Mouse (Mus musculus): ENCODE results near the gene Vwa3a. TPM values are rescaled to one million over a fixed set of nuclear protein-coding genes. Genes with fewer than 3 reads are reported as not detected.
A peak's percentile ranks its signal among the peaks of the same experiment; 100 is the strongest.

Vwa3a gene
- total RNA-seq, 2 experiments from 2014 or later = 0.51 to 0.72 TPM

GRCm38 (mm10) chr7:120836361-120836760, 97.2 kb downstream of the Vwa3a start:
- no peak for DNase-seq

GRCm38 (mm10) chr7:120838436-120839160, 99.5 kb downstream of the Vwa3a start:
- DNase-seq = peak; percentile 70

- DNase-seq = peak; percentile 69
Observed at GRCm38 (mm10) chr7:120839786-120840185, 100.7 kb downstream of the Vwa3a start.

- peak; percentile 93 for DNase-seq
Observed at GRCm38 (mm10) chr7:120842345-120843036, 103.4 kb downstream of the Vwa3a start, which contains the start of gene Eef2k. Gene Eef2k, plus strand, starts transcription at chr7:120842831.

GRCm38 (mm10) chr7:120843037-120843621, 104.0 kb downstream of the Vwa3a start:
- DNase-seq = peak; percentile 87

- no peak for DNase-seq
Observed at GRCm38 (mm10) chr7:120843852-120844435, 104.8 kb downstream of the Vwa3a start.

GRCm38 (mm10) chr7:120844689-120845088, 105.6 kb downstream of the Vwa3a start:
- DNase-seq = no peak

GRCm38 (mm10) chr7:120848831-120849512, 109.9 kb downstream of the Vwa3a start:
- DNase-seq = no peak

GRCm38 (mm10) chr7:120850165-120850564, 111.0 kb downstream of the Vwa3a start:
- no peak for DNase-seq

Other genes starting within 250 kb of the Vwa3a start
- 100 to 1,000 TPM; 519 to 547 TPM for gene Uqcrc2, start 104.1 kb upstream of the Vwa3a start, total RNA-seq (2021)
- gene Pdzd9, start 69.0 kb upstream of the Vwa3a start, total RNA-seq (2021) = not detected
- 10 to 100 TPM; 20.2 to 20.7 TPM for gene Mosmo, start 61.7 kb upstream of the Vwa3a start, total RNA-seq (2021)
- under 1 TPM; 0.43 to 0.51 TPM for gene Gm5737, start 73.0 kb downstream of the Vwa3a start, total RNA-seq (2021)
- gene Eef2k, start 103.5 kb downstream of the Vwa3a start, total RNA-seq (2021) = 10 to 100 TPM; 39.3 to 56.2 TPM
- gene Polr3e, start 178.4 kb downstream of the Vwa3a start, total RNA-seq (2021) = 10 to 100 TPM in 1 of 2 experiments, 1 to 10 TPM in 1; 9.0 to 11.0 TPM
- 1 to 10 TPM; 4.4 to 5.0 TPM for gene Cdr2, start 243.0 kb downstream of the Vwa3a start, total RNA-seq (2021)
- gene Mfsd13b, start 243.2 kb downstream of the Vwa3a start, total RNA-seq (2021) = not detected